10 mouse cellular contexts compared by ENCODE assay signal in genomic region chr11:98929503-98929902, GRCm38 (mm10). TPM values are rescaled to one million over a fixed set of nuclear protein-coding genes. Genes with fewer than 3 reads are reported as not detected.
DNase-seq lines count a peak whose midpoint lies in the region; ATAC-seq and TF ChIP-seq lines count a peak whose summit lies in the region.
"Had no signal": no experiment of that assay in that cellular context is flagged by ENCODE, and none has a peak within 500 bp of the region (broad histone marks: within the 10 kb centered on the region; RNA-seq: fewer than 3 reads in every experiment).

No protein-coding gene starts in this region.

- H3K27ac ChIP-seq in lung, embryonic 15.5 days = peak overlapping the region; percentile 95
- H3K27ac ChIP-seq in hindbrain, embryonic 15.5 days (replicated peaks) = peak overlapping the region; percentile 65
- H3K27ac ChIP-seq in midbrain, postnatal 0 days (ENCODE audit: low read depth, low read length) = no peak overlapping the region

- no peak for DNase-seq in lung, postnatal 14 days
- DNase-seq in cerebellum, postnatal 36 days = peak; percentile 77
- no peak for DNase-seq in midbrain, postnatal 0 days (ENCODE audit: low spot score)
- no peak for DNase-seq in right cerebral cortex, postnatal 10 days (ENCODE audit: low spot score in 2 of 2)
- no peak for DNase-seq in frontal cortex, postnatal 14 days (ENCODE audit: low spot score in 2 of 2)
- no peak for DNase-seq in layer of hippocampus, adult 8-10 months (ENCODE audit: low spot score in 2 of 2)

- no peaks in the 10 kb centered on the region for H3K36me3 ChIP-seq in lung, embryonic 15.5 days
- no peaks in the 10 kb centered on the region for H3K36me3 ChIP-seq in hindbrain, embryonic 15.5 days
- H3K36me3 ChIP-seq in midbrain, postnatal 0 days (ENCODE audit: insufficient read depth, low read length) = no peaks in the 10 kb centered on the region

- TF ChIP-seq CTCF in midbrain, postnatal 0 days (IDR thresholded peaks at IDR 0.05) = no peak

- ATAC-seq in lung, embryonic 15.5 days (ENCODE audit: borderline replicate concordance, extremely low read depth, low FRiP score, low TSS enrichment) = no peak
- no peak for ATAC-seq in hindbrain, embryonic 15.5 days (ENCODE audit: low FRiP score, low read depth)
- ATAC-seq in midbrain, postnatal 0 days (ENCODE audit: low FRiP score) = no peak

- H3K9ac ChIP-seq in lung, embryonic 15.5 days = peak overlapping the region; percentile 18; the same call in 1 of the 2 replicates
- peak overlapping the region; percentile 37 for H3K9ac ChIP-seq in hindbrain, embryonic 15.5 days
- H3K9ac ChIP-seq in midbrain, postnatal 0 days (replicated peaks; ENCODE audit: low read length, poor library complexity, severe bottlenecking) = peak overlapping the region; percentile 29; the same call in 1 of the 2 replicates

- H3K4me3 ChIP-seq in lung, embryonic 15.5 days = peak overlapping the region; percentile 12; the same call in 1 of the 2 replicates
- peak overlapping the region; percentile 55 for H3K4me3 ChIP-seq in hindbrain, embryonic 15.5 days
- peak overlapping the region; percentile 57; the same call in 1 of the 2 replicates for H3K4me3 ChIP-seq in midbrain, postnatal 0 days (ENCODE audit: low read depth, low read length)

- no peaks in the 10 kb centered on the region for H3K27me3 ChIP-seq in lung, embryonic 15.5 days
- H3K27me3 ChIP-seq in hindbrain, embryonic 15.5 days = no peaks in the 10 kb centered on the region
- no peaks in the 10 kb centered on the region for H3K27me3 ChIP-seq in midbrain, postnatal 0 days (ENCODE audit: insufficient read depth, low read length)

- H3K4me1 ChIP-seq in lung, embryonic 15.5 days = peaks cover 99% of the 10 kb centered on the region
- peaks cover 84% of the 10 kb centered on the region for H3K4me1 ChIP-seq in hindbrain, embryonic 15.5 days (replicated peaks)
- H3K4me1 ChIP-seq in midbrain, postnatal 0 days (ENCODE audit: insufficient read depth, low read length) = peaks cover 33% of the 10 kb centered on the region; the same call in 1 of the 2 replicates

- H3K4me2 ChIP-seq in lung, embryonic 15.5 days = peak overlapping the region; percentile 63
- H3K4me2 ChIP-seq in hindbrain, embryonic 15.5 days = peak overlapping the region; percentile 82
- peak overlapping the region; percentile 87 for H3K4me2 ChIP-seq in midbrain, postnatal 0 days (ENCODE audit: low read depth, low read length, poor library complexity, severe bottlenecking)

- WGBS in lung, embryonic 15.5 days = 15% methylated on average over 9 of the region's 9 CpGs
- WGBS in hindbrain, embryonic 15.5 days = 5% methylated on average over 9 of the region's 9 CpGs
- WGBS in midbrain, postnatal 0 days = 7% methylated on average over 9 of the region's 9 CpGs

- H3K9me3 ChIP-seq in lung, embryonic 15.5 days = no peaks in the 10 kb centered on the region
- H3K9me3 ChIP-seq in hindbrain, embryonic 15.5 days = no peaks in the 10 kb centered on the region
- H3K9me3 ChIP-seq in midbrain, postnatal 0 days (ENCODE audit: low read length) = no peaks in the 10 kb centered on the region

RNA-seq across cellular contexts. Expression of gene Rara, which starts 1.9 kb away (rescaled TPM):
- 36.5 and 38.4 TPM in 2 replicates for polyA plus RNA-seq in lung, embryonic 15.5 days (2015; fragmentation: Nextera tagmentation; extraction: Ambion mirVana)
- polyA plus RNA-seq in hindbrain, embryonic 15.5 days (2015; fragmentation: Nextera tagmentation; extraction: Ambion mirVana) = 11.4 and 16.8 TPM in 2 replicates
- 14.3 and 20.4 TPM in 2 replicates for total RNA-seq in midbrain, postnatal 0 days (2014; rRNA removed)
- polyA plus RNA-seq in midbrain, postnatal 0 days (2015; fragmentation: Nextera tagmentation; extraction: Ambion mirVana) = 8.2 and 8.7 TPM in 2 replicates
- 10 to 100 TPM; 17.3 to 20.2 (median 19.4) TPM for total RNA-seq in layer of hippocampus, adult 8-10 months (2022)

RNA-seq across cellular contexts. Expression of gene Cdc6, which starts 21.9 kb away (rescaled TPM):
- polyA plus RNA-seq in lung, embryonic 15.5 days (2015; fragmentation: Nextera tagmentation; extraction: Ambion mirVana) = 41.3 and 42.5 TPM in 2 replicates
- 5.5 and 6.0 TPM in 2 replicates for polyA plus RNA-seq in hindbrain, embryonic 15.5 days (2015; fragmentation: Nextera tagmentation; extraction: Ambion mirVana)
- total RNA-seq in midbrain, postnatal 0 days (2014; rRNA removed) = 0.19 and 0.44 TPM in 2 replicates
- 0.52 and 0.65 TPM in 2 replicates for polyA plus RNA-seq in midbrain, postnatal 0 days (2015; fragmentation: Nextera tagmentation; extraction: Ambion mirVana)
- 1 to 10 TPM in 1 of 4 experiments, under 1 TPM in 3; 0.36 to 1.2 (median 0.44) TPM for total RNA-seq in layer of hippocampus, adult 8-10 months (2022)

RNA-seq across cellular contexts. Expression of gene Gjd3, which starts 53.3 kb away (rescaled TPM):
- 0.20 and 0.61 TPM in 2 replicates for polyA plus RNA-seq in lung, embryonic 15.5 days (2015; fragmentation: Nextera tagmentation; extraction: Ambion mirVana)
- 1.8 and 3.1 TPM in 2 replicates for polyA plus RNA-seq in hindbrain, embryonic 15.5 days (2015; fragmentation: Nextera tagmentation; extraction: Ambion mirVana)
- total RNA-seq in midbrain, postnatal 0 days (2014; rRNA removed) = 3.0 and 5.1 TPM in 2 replicates
- polyA plus RNA-seq in midbrain, postnatal 0 days (2015; fragmentation: Nextera tagmentation; extraction: Ambion mirVana) = 4.5 and 5.1 TPM in 2 replicates
- total RNA-seq in layer of hippocampus, adult 8-10 months (2022) = 1 to 10 TPM in 2 of 4 experiments, not detected in 2; 1.4 to 1.6 TPM
- total RNA-seq: adrenal gland, postnatal 36 days; liver, adult 2 months had no signal
- polyA plus RNA-seq: liver, adult 2 months had no signal

Comparison
In these comparisons a context has a peak if more than half of its experiments do, and no peak if none do; other contexts are left out.
1. DNase-seq: peak in cerebellum, postnatal 36 days (2 of 2); none in lung, postnatal 14 days (single experiment), midbrain, postnatal 0 days (single experiment), right cerebral cortex, postnatal 10 days (0 of 2), frontal cortex, postnatal 14 days (0 of 2) and layer of hippocampus, adult 8-10 months (0 of 2).
2. Peak in every context shown above with its lines, with median percentiles within 50 percentile points of each other: H3K4me2 ChIP-seq, H3K4me3 ChIP-seq and H3K9ac ChIP-seq.